Mouse (Mus musculus) lung, postnatal 0 days (tissue): ENCODE measurements at regions not wholly inside any gene's neighbourhood (a gene's known extent, or its start where the extent isn't known, plus 50 kb on each side); places are given as distances from the start of the nearest gene placed in this dataset.
A peak's percentile ranks its signal among the peaks of the same experiment; 100 is the strongest.

ENCODE experiments used
- ATAC-seq: fragments of 200-750 bp; cut with Nextera tagmentation; 2 replicates; pipeline ENCODE4 v1.8.0; 2017; ENCODE audit warnings: moderate library complexity
- DNase-seq: peaks from one replicate; pipeline ENCODE4 v3.0.0-alpha.2; 2016; ENCODE audit warnings: low spot score
- H3K27ac ChIP-seq: fragments of 300-500 bp; sonication (generic); 2 replicates; pipeline ENCODE4 v1.5.1; 2014; ENCODE audit warnings: antibody characterized with exemption, mild to moderate bottlenecking, low read length, mixed read lengths
- H3K27me3 ChIP-seq: fragments of 300-500 bp; sonication (generic); replicated peaks from 2 replicates; pipeline ENCODE4 v1.6.1; 2014; ENCODE audit warnings: low read length, mixed read lengths; ENCODE audit not compliant: insufficient read depth
- H3K36me3 ChIP-seq: fragments of 300-500 bp; sonication (generic); 2 replicates; pipeline ENCODE4 v1.6.1; 2014; ENCODE audit warnings: low read length, mixed read lengths; ENCODE audit not compliant: insufficient read depth
- H3K4me1 ChIP-seq: fragments of 300-500 bp; sonication (generic); 2 replicates; pipeline ENCODE4 v1.6.1; 2014; ENCODE audit warnings: antibody characterized with exemption, low read depth, low read length, mixed read lengths; ENCODE audit not compliant: insufficient read depth
- H3K4me2 ChIP-seq: fragments of 300-500 bp; sonication (generic); replicated peaks from 2 replicates; pipeline ENCODE4 v1.6.1; 2014; ENCODE audit warnings: low read depth, mild to moderate bottlenecking, low read length, moderate library complexity, mixed read lengths
- H3K4me3 ChIP-seq: fragments of 300-500 bp; sonication (generic); 2 replicates; pipeline ENCODE4 v1.5.1; 2014; ENCODE audit warnings: low read depth, low read length
- H3K9ac ChIP-seq: fragments of 300-500 bp; sonication (generic); replicated peaks from 2 replicates; pipeline ENCODE4 v1.6.1; 2014; ENCODE audit warnings: low read depth, mild to moderate bottlenecking
- H3K9me3 ChIP-seq: fragments of 300-500 bp; sonication (generic); 2 replicates; pipeline ENCODE4 v1.6.1; 2016; ENCODE audit warnings: low read length, mixed read lengths
- CTCF ChIP-seq: IDR thresholded peaks from 2 replicates; pipeline ENCODE4 v1.5.1; 2016; ENCODE audit warnings: antibody characterized with exemption, mild to moderate bottlenecking
- EP300 ChIP-seq: IDR thresholded peaks from 2 replicates; pipeline ENCODE4 v1.6.1; 2016; ENCODE audit warnings: antibody characterized with exemption, mild to moderate bottlenecking, control low read depth
- WGBS: fragments of 180-500 bp; shearing (Covaris S2); extraction: QIAGEN DNeasy Blood & Tissue Kit; methylation state at CpG from one replicate; pipeline ENCODE4 v1.1.7; 2014; 5-methylcytosine and 5-hydroxymethylcytosine counted together

- WGBS, result 46% methylated on average over 12 of the region's 12 CpGs
- no peak for TF ChIP-seq CTCF
- TF ChIP-seq EP300, result no peak
- DNase-seq, result peak; percentile 38
These were observed 67.6 kb upstream of the Rasgrf1 start for GRCm38 (mm10) chr9:89841866-89842775.

DNA sequence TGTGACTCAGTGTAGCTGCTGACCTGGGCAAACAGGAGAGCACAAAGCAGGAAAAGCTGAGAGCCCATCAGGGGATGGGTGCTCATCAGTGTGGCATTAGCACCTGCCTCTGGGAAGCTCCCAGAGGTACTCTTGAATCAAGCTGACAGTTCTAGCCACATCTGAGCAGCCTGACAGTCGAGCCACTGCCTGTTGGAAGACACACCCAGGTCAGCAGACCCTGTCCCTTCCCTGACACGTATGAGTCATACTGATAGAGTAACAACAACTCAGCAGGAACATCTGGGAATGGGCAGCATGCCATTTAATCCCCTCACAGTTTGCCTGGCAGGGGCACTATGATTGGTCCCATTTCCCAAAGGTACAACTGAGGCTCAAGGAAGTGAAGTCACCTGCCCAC is 68.3 kb upstream of the Rasgrf1 start:
- H3K27me3 ChIP-seq, result no peaks in the 10 kb centered on the region
- H3K27ac ChIP-seq, result no peak overlapping the region
- no peak for TF ChIP-seq EP300
- TF ChIP-seq CTCF, result no peak
- ATAC-seq (no peak), DNase-seq (no peak)
- 30% methylated on average over 2 of the region's 2 CpGs for WGBS
- H3K9ac ChIP-seq, result no peak overlapping the region
- no peak overlapping the region for H3K4me3 ChIP-seq
- no peak overlapping the region for H3K4me2 ChIP-seq
- no peaks in the 10 kb centered on the region for H3K9me3 ChIP-seq
- H3K36me3 ChIP-seq, result no peaks in the 10 kb centered on the region
- H3K4me1 ChIP-seq, result no peaks in the 10 kb centered on the region

More at GRCm38 (mm10) chr9:89841866-89842775, 67.6 kb upstream of the Rasgrf1 start:
- Histone ChIP-seq H3K9ac (no peak overlapping the region), H3K27me3 (no peaks in the 10 kb centered on the region), H3K4me2 (no peak overlapping the region), H3K27ac (no peak overlapping the region), H3K4me3 (no peak overlapping the region), H3K4me1 (no peaks in the 10 kb centered on the region), H3K36me3 (no peaks in the 10 kb centered on the region), H3K9me3 (no peaks in the 10 kb centered on the region)
- ATAC-seq, result peak; percentile 52

DNA sequence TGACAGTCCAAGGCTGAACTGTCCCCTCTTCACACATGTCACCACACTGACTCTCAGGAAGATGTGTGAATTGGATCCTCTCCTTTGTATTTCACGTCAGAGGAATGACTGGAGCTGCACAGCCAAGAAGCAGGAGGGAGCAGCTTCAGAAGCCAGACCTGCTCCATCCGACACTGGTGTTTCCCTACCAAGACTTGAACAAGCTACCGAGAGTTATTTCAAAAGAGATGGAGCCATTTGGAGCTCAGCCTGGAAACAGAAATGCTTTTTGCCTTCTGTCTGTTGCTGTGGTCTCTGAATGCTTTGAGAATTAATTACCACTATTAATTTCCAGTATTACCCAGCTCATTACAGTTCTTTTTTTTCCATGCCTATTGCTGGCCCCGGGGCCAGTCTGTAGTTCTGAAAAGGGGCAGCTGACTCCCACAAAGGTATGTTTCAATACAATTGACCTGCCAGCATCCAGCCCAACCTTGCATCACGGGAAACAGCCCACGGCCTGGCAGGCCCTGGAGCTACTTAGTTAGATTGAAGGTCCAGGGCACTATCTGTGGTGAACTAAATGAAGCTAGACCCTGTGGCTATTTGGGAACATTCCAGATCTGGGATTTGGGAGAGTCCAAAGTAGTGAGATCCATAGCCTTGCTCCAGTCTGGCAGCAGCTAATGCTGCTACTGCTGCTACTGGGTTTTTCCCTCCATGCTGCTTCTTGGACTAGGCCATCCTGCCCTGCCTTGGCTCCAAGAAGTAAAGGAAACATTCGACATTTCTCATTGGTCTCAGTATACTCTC is 73.1 kb upstream of the Rasgrf1 start:
- no peak overlapping the region for H3K27ac ChIP-seq

GRCm38 (mm10) chr9:89833596-89833995 is 76.1 kb upstream of the Rasgrf1 start:
- DNase-seq, result no peak
- no peaks in the 10 kb centered on the region for H3K36me3 ChIP-seq
- 74% methylated on average over 9 of the region's 9 CpGs for WGBS
- no peak overlapping the region for H3K4me2 ChIP-seq
- H3K9ac ChIP-seq, result no peak overlapping the region
- TF ChIP-seq EP300 (no peak), CTCF (no peak)
- no peak overlapping the region for H3K27ac ChIP-seq
- H3K4me1 ChIP-seq, result no peaks in the 10 kb centered on the region
- ATAC-seq, result no peak
- H3K4me3 ChIP-seq, result no peak overlapping the region
- no peaks in the 10 kb centered on the region for H3K9me3 ChIP-seq
- H3K27me3 ChIP-seq, result no peaks in the 10 kb centered on the region

More for the DNA sequence above, 73.1 kb upstream of the Rasgrf1 start:
- H3K9me3 ChIP-seq, result no peaks in the 10 kb centered on the region
- ATAC-seq (no peak), DNase-seq (no peak)
- no peak overlapping the region for H3K4me3 ChIP-seq
- WGBS, result 75% methylated on average over 7 of the region's 7 CpGs
- no peaks in the 10 kb centered on the region for H3K27me3 ChIP-seq
- H3K4me1 ChIP-seq, result no peaks in the 10 kb centered on the region
- no peak overlapping the region for H3K9ac ChIP-seq
- H3K4me2 ChIP-seq, result no peak overlapping the region
- TF ChIP-seq EP300, result no peak
- no peak for TF ChIP-seq CTCF
- H3K36me3 ChIP-seq, result no peaks in the 10 kb centered on the region

- no peak for ATAC-seq
- no peaks in the 10 kb centered on the region for H3K4me1 ChIP-seq
- 85% methylated on average over 14 of the region's 14 CpGs for WGBS
- DNase-seq, result no peak
- no peak overlapping the region for H3K9ac ChIP-seq
- TF ChIP-seq EP300 (no peak), CTCF (no peak)
- H3K36me3 ChIP-seq, result no peaks in the 10 kb centered on the region
- no peak overlapping the region for H3K4me3 ChIP-seq
- H3K27ac ChIP-seq, result no peak overlapping the region
- no peak overlapping the region for H3K4me2 ChIP-seq
- no peaks in the 10 kb centered on the region for H3K27me3 ChIP-seq
- H3K9me3 ChIP-seq, result no peaks in the 10 kb centered on the region
These were observed 77.9 kb upstream of the Rasgrf1 start for GRCm38 (mm10) chr9:89831855-89832254.

DNA sequence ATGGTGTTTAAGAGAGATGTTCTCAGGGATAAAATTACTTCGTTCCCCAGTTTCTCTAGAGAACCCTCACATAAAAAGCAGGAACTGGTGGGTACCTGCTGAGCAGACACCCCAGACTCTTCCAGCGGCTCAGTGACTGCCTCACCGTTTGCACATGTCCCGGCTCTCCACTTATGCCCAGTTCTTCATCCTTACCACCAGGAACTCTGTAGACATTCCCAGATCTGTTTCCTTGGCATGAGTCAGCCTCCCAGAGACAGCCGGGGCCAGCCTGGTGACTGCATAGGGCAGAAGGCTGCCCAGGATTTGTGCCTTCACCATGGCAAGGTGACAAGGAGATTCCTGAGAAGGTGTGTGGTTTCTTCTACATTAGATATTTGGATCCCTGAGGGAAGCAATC is 81.6 kb upstream of the Rasgrf1 start:
- Histone ChIP-seq H3K9ac (no peak overlapping the region), H3K4me2 (no peak overlapping the region), H3K9me3 (no peaks in the 10 kb centered on the region), H3K36me3 (no peaks in the 10 kb centered on the region), H3K4me1 (no peaks in the 10 kb centered on the region), H3K4me3 (no peak overlapping the region), H3K27me3 (0 out of 2 replicates have a peak, but pooled peaks cover 3% of the 10 kb centered on the region), H3K27ac (no peak overlapping the region)
- no peak for ATAC-seq
- no peak for DNase-seq
- WGBS, result 72% methylated on average over 5 of the region's 5 CpGs
- TF ChIP-seq EP300, result no peak
- TF ChIP-seq CTCF, result no peak
